Mouse (Mus musculus): ENCODE results near the gene Sqor.

DNA sequence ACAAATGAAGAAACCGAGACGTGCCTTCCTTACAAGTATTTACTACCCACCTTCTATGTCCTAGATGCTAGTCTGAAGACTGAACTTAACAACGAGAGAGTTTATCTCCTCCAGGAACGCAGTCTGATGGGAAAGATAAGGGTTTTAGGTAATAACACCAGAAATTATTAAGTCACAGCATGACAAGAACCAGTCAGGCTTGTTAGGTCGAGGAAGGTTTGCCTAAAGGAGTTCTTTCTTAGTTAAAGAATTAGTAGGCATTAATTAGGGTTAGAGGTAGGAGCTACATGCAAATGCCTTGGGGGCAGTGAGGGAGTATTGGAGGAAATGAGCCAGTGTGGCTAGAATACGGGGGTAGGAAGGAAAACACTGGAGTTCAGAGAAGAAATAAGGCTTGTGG lies 24.7 kb downstream of the Sqor start:
- no peak for TF ChIP-seq CTCF (IDR thresholded peaks at IDR 0.05; ENCODE audit: extremely low read depth, insufficient read depth, insufficient read length, insufficient replicate concordance)
- no peak for TF ChIP-seq POLR2A (IDR thresholded peaks at IDR 0.05; ENCODE audit: low read depth, low read length)

All from spleen, adult 2 months (tissue).